Comparison of ENCODE assay signal across 13 mouse cellular contexts in genomic region chrX:6324056-6324455, GRCm38 (mm10). TPM values are rescaled to one million over a fixed set of nuclear protein-coding genes. Genes with fewer than 3 reads are reported as not detected.
DNase-seq lines count a peak whose midpoint lies in the region; ATAC-seq and TF ChIP-seq lines count a peak whose summit lies in the region.
"Had no signal": no experiment of that assay in that cellular context is flagged by ENCODE, and none has a peak within 500 bp of the region (broad histone marks: within the 10 kb centered on the region; RNA-seq: fewer than 3 reads in every experiment).

No protein-coding gene starts in this region.

- no peak for TF ChIP-seq POLR2A in kidney, adult 2 months (IDR thresholded peaks at IDR 0.05; ENCODE audit: low read depth, low read length)

- no peak overlapping the region for H3K27ac ChIP-seq in kidney, adult 2 months (ENCODE audit: insufficient read depth, low read depth, low read length)
- no peak overlapping the region for H3K27ac ChIP-seq in kidney, embryonic 14.5 days (ENCODE audit: low read depth, low read length)
- no peak overlapping the region for H3K27ac ChIP-seq in midbrain, embryonic 14.5 days (replicated peaks; ENCODE audit: low read depth, low read length)
- no peak overlapping the region for H3K27ac ChIP-seq in midbrain, embryonic 10.5 days (replicated peaks)
- H3K27ac ChIP-seq: embryonic facial prominence, embryonic 15.5 days; heart, embryonic 13.5 days had no signal

- no peak overlapping the region for H3K4me2 ChIP-seq in kidney, embryonic 14.5 days (replicated peaks; ENCODE audit: low read depth, low read length)
- H3K4me2 ChIP-seq in midbrain, embryonic 14.5 days (ENCODE audit: low read length): no peak overlapping the region
- H3K4me2 ChIP-seq: embryonic facial prominence, embryonic 15.5 days; heart, embryonic 13.5 days; midbrain, embryonic 11.5 days had no signal

- ATAC-seq in kidney, embryonic 14.5 days (ENCODE audit: low FRiP score, low TSS enrichment): no peak
- no peak for ATAC-seq in midbrain, embryonic 14.5 days (ENCODE audit: low FRiP score, low TSS enrichment)

- peak; percentile 47; the same call in 1 of the 2 replicates for TF ChIP-seq CTCF in kidney, adult 2 months (conservative IDR thresholded peaks at IDR 0.05; ENCODE audit: insufficient read depth, insufficient read length, low read depth, low read length)

- no peaks in the 10 kb centered on the region for H3K4me1 ChIP-seq in kidney, adult 2 months (ENCODE audit: control insufficient read depth, insufficient read depth, low read length)
- no peaks in the 10 kb centered on the region for H3K4me1 ChIP-seq in kidney, embryonic 14.5 days (ENCODE audit: control insufficient read depth, insufficient read depth, low read length)
- H3K4me1 ChIP-seq in midbrain, embryonic 14.5 days (ENCODE audit: control insufficient read depth, insufficient read depth, low read length): no peaks in the 10 kb centered on the region
- H3K4me1 ChIP-seq in midbrain, embryonic 10.5 days: no peaks in the 10 kb centered on the region
- H3K4me1 ChIP-seq: embryonic facial prominence, embryonic 15.5 days; heart, embryonic 13.5 days had no signal

- H3K36me3 ChIP-seq in kidney, adult 2 months (ENCODE audit: control insufficient read depth, insufficient read depth, low read length): no peaks in the 10 kb centered on the region
- H3K36me3 ChIP-seq in kidney, embryonic 14.5 days (ENCODE audit: control insufficient read depth, insufficient read depth, low read length): no peaks in the 10 kb centered on the region
- no peaks in the 10 kb centered on the region for H3K36me3 ChIP-seq in midbrain, embryonic 14.5 days (ENCODE audit: control insufficient read depth, insufficient read depth, low read length)
- H3K36me3 ChIP-seq in midbrain, embryonic 10.5 days: no peaks in the 10 kb centered on the region
- H3K36me3 ChIP-seq: embryonic facial prominence, embryonic 15.5 days; heart, embryonic 13.5 days had no signal

- peak; percentile 33 for DNase-seq in kidney, adult 2 months
- peak; percentile 23 for DNase-seq in midbrain, embryonic 14.5 days
- DNase-seq in midbrain, embryonic 10.5 days (ENCODE audit: low spot score): no peak
- peak; percentile 42 for DNase-seq in embryo, embryonic 10 days (ENCODE audit: low spot score)
- DNase-seq in c-Kit-positive CD71-positive TER-119-positive erythroid progenitor cells, embryonic 14.5 days (ENCODE audit: low spot score): no peak
- no peak for DNase-seq in thymus, postnatal 14 days
- DNase-seq: thymus, postnatal 25 days had no signal

- 53% methylated on average over 1 of the region's 1 CpGs for WGBS in kidney, adult 2 months
- WGBS in kidney, embryonic 14.5 days: 42% methylated on average over 1 of the region's 1 CpGs
- 21% methylated on average over 1 of the region's 1 CpGs for WGBS in midbrain, embryonic 14.5 days
- WGBS in midbrain, embryonic 10.5 days: 34% methylated on average over 1 of the region's 1 CpGs

- no peaks in the 10 kb centered on the region for H3K27me3 ChIP-seq in kidney, adult 2 months (replicated peaks; ENCODE audit: control insufficient read depth, insufficient read depth, low read length)
- no peaks in the 10 kb centered on the region for H3K27me3 ChIP-seq in kidney, embryonic 14.5 days (ENCODE audit: control insufficient read depth, insufficient read depth, low read length)
- no peaks in the 10 kb centered on the region for H3K27me3 ChIP-seq in midbrain, embryonic 14.5 days (ENCODE audit: control insufficient read depth, insufficient read depth, low read length)
- no peaks in the 10 kb centered on the region for H3K27me3 ChIP-seq in midbrain, embryonic 10.5 days (ENCODE audit: low read depth, poor library complexity, severe bottlenecking)
- H3K27me3 ChIP-seq: embryonic facial prominence, embryonic 15.5 days; heart, embryonic 13.5 days had no signal

- no peaks in the 10 kb centered on the region for H3K9me3 ChIP-seq in kidney, embryonic 14.5 days (ENCODE audit: control insufficient read depth, low read length)
- no peaks in the 10 kb centered on the region for H3K9me3 ChIP-seq in midbrain, embryonic 14.5 days (ENCODE audit: control insufficient read depth, low read length)
- H3K9me3 ChIP-seq in midbrain, embryonic 10.5 days (replicated peaks): no peaks in the 10 kb centered on the region
- H3K9me3 ChIP-seq: embryonic facial prominence, embryonic 15.5 days; heart, embryonic 13.5 days had no signal

- H3K4me3 ChIP-seq in kidney, adult 2 months (ENCODE audit: insufficient read depth, low read depth, low read length): no peak overlapping the region
- no peak overlapping the region for H3K4me3 ChIP-seq in kidney, embryonic 14.5 days (ENCODE audit: low read length)
- no peak overlapping the region for H3K4me3 ChIP-seq in midbrain, embryonic 14.5 days (replicated peaks; ENCODE audit: low read depth, low read length)
- H3K4me3 ChIP-seq in midbrain, embryonic 10.5 days: no peak overlapping the region
- H3K4me3 ChIP-seq: embryonic facial prominence, embryonic 15.5 days; heart, embryonic 13.5 days had no signal

- no peak overlapping the region for H3K9ac ChIP-seq in kidney, embryonic 14.5 days (ENCODE audit: low read depth, low read length)
- no peak overlapping the region for H3K9ac ChIP-seq in midbrain, embryonic 14.5 days (replicated peaks; ENCODE audit: low read length)
- H3K9ac ChIP-seq: embryonic facial prominence, embryonic 15.5 days; heart, embryonic 13.5 days had no signal

RNA-seq across cellular contexts. Expression of gene Bmp15, which starts 3.5 kb away (rescaled TPM):
- 0.30 and 0.64 TPM in 2 replicates for polyA plus RNA-seq in kidney, adult 2 months (2012; rRNA removed)
- polyA plus RNA-seq in kidney, embryonic 14.5 days (2014; fragmentation: Nextera tagmentation; extraction: Ambion mirVana): 0.06 and 0.15 TPM in 2 replicates
- 0.26 TPM in 1 of 2 replicates, not detected in the other for polyA plus RNA-seq in midbrain, embryonic 14.5 days (2014; fragmentation: Nextera tagmentation; extraction: Ambion mirVana)
- not detected in 2 replicates for polyA plus RNA-seq in midbrain, embryonic 10.5 days (2016; fragmentation: Nextera tagmentation; extraction: Ambion mirVana)
- polyA plus RNA-seq: large intestine, adult 2 months; midbrain, embryonic 11.5 days; small intestine, adult 2 months had no signal

Comparison
In these comparisons a context has a peak if more than half of its experiments do, and no peak if none do; other contexts are left out.
1. DNase-seq: peak in kidney, adult 2 months (single experiment), midbrain, embryonic 14.5 days (single experiment) and embryo, embryonic 10 days (single experiment); none in midbrain, embryonic 10.5 days (single experiment), c-Kit-positive CD71-positive TER-119-positive erythroid progenitor cells, embryonic 14.5 days (single experiment) and thymus, postnatal 14 days (single experiment).